Mouse (Mus musculus): ENCODE data around the gene Vmn1r152. TPM values are rescaled to one million over a fixed set of nuclear protein-coding genes. Genes with fewer than 3 reads are reported as not detected.
"Not testable (repeated sequence)": the region's sequence is repeated elsewhere in the genome, so short reads cannot be mapped to it uniquely, and the experiment has no call there.

The Vmn1r152 gene
- not detected in 2 replicates for polyA plus RNA-seq (2015; fragmentation: Nextera tagmentation; extraction: Ambion mirVana)

- not testable (repeated sequence) for H3K4me1 ChIP-seq (replicated peaks); H3K4me3 ChIP-seq (replicated peaks); H3K27me3 ChIP-seq; H3K27ac ChIP-seq (replicated peaks); H3K9ac ChIP-seq; H3K4me2 ChIP-seq; H3K9me3 ChIP-seq (replicated peaks); ATAC-seq (ENCODE audit: insufficient read depth); H3K36me3 ChIP-seq (replicated peaks)
- no CpG with 5 or more reads among the region's 3 CpGs for WGBS (ENCODE audit: insufficient replicate concordance)
These were observed at the start of gene Vmn1r152 for GRCm38 (mm10) chr7:22522667-22523066. Gene Vmn1r152, plus strand, starts transcription at chr7:22522967.

- not testable (repeated sequence) for H3K36me3 ChIP-seq (replicated peaks); H3K9ac ChIP-seq; H3K4me2 ChIP-seq; H3K27me3 ChIP-seq; H3K27ac ChIP-seq (replicated peaks); ATAC-seq (ENCODE audit: insufficient read depth); H3K4me1 ChIP-seq (replicated peaks); H3K9me3 ChIP-seq (replicated peaks); H3K4me3 ChIP-seq (replicated peaks)
- WGBS (ENCODE audit: insufficient replicate concordance), result 35% methylated on average over 2 of the region's 3 CpGs
These were observed 23.2 kb upstream of the Vmn1r152 start, which contains the start of gene Vmn1r151 for GRCm38 (mm10) chr7:22499578-22499977. Gene Vmn1r151, minus strand, starts transcription at chr7:22499678.

- WGBS (ENCODE audit: insufficient replicate concordance), result no CpG with 5 or more reads among the region's 1 CpGs
- H3K4me3 ChIP-seq (replicated peaks); H3K9ac ChIP-seq; H3K4me2 ChIP-seq; ATAC-seq (ENCODE audit: insufficient read depth); H3K27me3 ChIP-seq; H3K27ac ChIP-seq (replicated peaks); H3K9me3 ChIP-seq (replicated peaks); H3K36me3 ChIP-seq (replicated peaks); H3K4me1 ChIP-seq (replicated peaks): not testable (repeated sequence)
These were observed 12.0 kb downstream of the Vmn1r152 start, which contains the start of gene Gm8677 for GRCm38 (mm10) chr7:22534787-22535186. Gene Gm8677, minus strand, starts transcription at chr7:22534887.

GRCm38 (mm10) chr7:22565243-22565642 lies 42.5 kb downstream of the Vmn1r152 start, which contains the start of gene Gm4201:
Gene Gm4201, minus strand, starts transcription at chr7:22565343.
- not testable (repeated sequence) for H3K4me2 ChIP-seq; H3K27ac ChIP-seq (replicated peaks); H3K4me3 ChIP-seq (replicated peaks); H3K36me3 ChIP-seq (replicated peaks); ATAC-seq (ENCODE audit: insufficient read depth); H3K9me3 ChIP-seq (replicated peaks); H3K4me1 ChIP-seq (replicated peaks); H3K27me3 ChIP-seq; H3K9ac ChIP-seq
- no CpG with 5 or more reads among the region's 3 CpGs for WGBS (ENCODE audit: insufficient replicate concordance)

Other genes starting within 250 kb of the Vmn1r152 start
- not detected in 2 replicates for gene Gm4187, start 193.2 kb upstream of the Vmn1r152 start, polyA plus RNA-seq (2015; fragmentation: Nextera tagmentation; extraction: Ambion mirVana)
- gene Gm8660, start 151.9 kb upstream of the Vmn1r152 start, polyA plus RNA-seq (2015; fragmentation: Nextera tagmentation; extraction: Ambion mirVana), result not detected in 2 replicates
- gene Vmn1r148, start 109.4 kb upstream of the Vmn1r152 start, polyA plus RNA-seq (2015; fragmentation: Nextera tagmentation; extraction: Ambion mirVana), result not detected in 2 replicates
- not detected in 2 replicates for gene Vmn1r149, start 84.7 kb upstream of the Vmn1r152 start, polyA plus RNA-seq (2015; fragmentation: Nextera tagmentation; extraction: Ambion mirVana)
- not detected in 2 replicates for gene Gm10665, start 58.9 kb upstream of the Vmn1r152 start, polyA plus RNA-seq (2015; fragmentation: Nextera tagmentation; extraction: Ambion mirVana)
- not detected in 2 replicates for gene Vmn1r151, start 23.3 kb upstream of the Vmn1r152 start, polyA plus RNA-seq (2015; fragmentation: Nextera tagmentation; extraction: Ambion mirVana)
- gene Gm8677, start 11.9 kb downstream of the Vmn1r152 start, polyA plus RNA-seq (2015; fragmentation: Nextera tagmentation; extraction: Ambion mirVana), result not detected in 2 replicates
- not detected in 2 replicates for gene Gm4201, start 42.4 kb downstream of the Vmn1r152 start, polyA plus RNA-seq (2015; fragmentation: Nextera tagmentation; extraction: Ambion mirVana)
- gene Gm4565, start 65.2 kb downstream of the Vmn1r152 start, polyA plus RNA-seq (2015; fragmentation: Nextera tagmentation; extraction: Ambion mirVana), result not detected in 2 replicates
- gene Vmn1r155, start 135.1 kb downstream of the Vmn1r152 start, polyA plus RNA-seq (2015; fragmentation: Nextera tagmentation; extraction: Ambion mirVana), result not detected in 2 replicates
- not detected in 2 replicates for gene Gm8693, start 169.3 kb downstream of the Vmn1r152 start, polyA plus RNA-seq (2015; fragmentation: Nextera tagmentation; extraction: Ambion mirVana)
- gene Gm4567, start 196.7 kb downstream of the Vmn1r152 start, polyA plus RNA-seq (2015; fragmentation: Nextera tagmentation; extraction: Ambion mirVana), result not detected in 2 replicates
- gene Vmn1r157, start 238.7 kb downstream of the Vmn1r152 start, polyA plus RNA-seq (2015; fragmentation: Nextera tagmentation; extraction: Ambion mirVana), result not detected in 2 replicates